Mouse (Mus musculus) adrenal gland, postnatal 36 days (tissue): ENCODE measurements at regions not wholly inside any gene's neighbourhood (a gene's known extent, or its start where the extent isn't known, plus 50 kb on each side); places are given as distances from the start of the nearest gene placed in this dataset.

Source experiments
- DNase-seq, 2 experiments: peaks; one replicate each; pipeline ENCODE4 v3.0.0; 2021; ENCODE audit warnings: mixed read lengths in 1 of 2

GRCm38 (mm10) chrX:161487691-161488090 lies 200.4 kb downstream of the Gm15262 start:
- DNase-seq = peak; percentile 0 to 31

DNA sequence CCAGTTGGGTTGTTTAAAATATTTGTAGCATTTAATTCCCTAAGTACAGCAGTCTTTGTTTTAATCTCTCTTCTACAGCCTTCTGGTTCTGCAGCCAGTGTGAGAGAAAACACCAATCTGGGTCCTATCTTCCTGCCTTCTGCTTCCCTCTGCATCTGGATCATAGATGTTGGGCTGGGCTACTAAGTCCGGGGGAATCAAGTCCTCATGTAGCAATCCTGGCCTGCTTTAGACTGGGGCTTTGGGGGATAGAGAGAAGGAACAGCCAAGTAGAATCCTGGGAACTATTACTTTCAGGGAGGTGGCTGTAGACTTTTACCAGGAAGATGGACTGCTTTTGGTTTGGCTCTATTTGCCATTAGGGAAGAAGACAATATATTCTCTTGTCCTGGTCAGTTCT lies 205.5 kb upstream of the Rai2 start:
- no peak for DNase-seq

DNA sequence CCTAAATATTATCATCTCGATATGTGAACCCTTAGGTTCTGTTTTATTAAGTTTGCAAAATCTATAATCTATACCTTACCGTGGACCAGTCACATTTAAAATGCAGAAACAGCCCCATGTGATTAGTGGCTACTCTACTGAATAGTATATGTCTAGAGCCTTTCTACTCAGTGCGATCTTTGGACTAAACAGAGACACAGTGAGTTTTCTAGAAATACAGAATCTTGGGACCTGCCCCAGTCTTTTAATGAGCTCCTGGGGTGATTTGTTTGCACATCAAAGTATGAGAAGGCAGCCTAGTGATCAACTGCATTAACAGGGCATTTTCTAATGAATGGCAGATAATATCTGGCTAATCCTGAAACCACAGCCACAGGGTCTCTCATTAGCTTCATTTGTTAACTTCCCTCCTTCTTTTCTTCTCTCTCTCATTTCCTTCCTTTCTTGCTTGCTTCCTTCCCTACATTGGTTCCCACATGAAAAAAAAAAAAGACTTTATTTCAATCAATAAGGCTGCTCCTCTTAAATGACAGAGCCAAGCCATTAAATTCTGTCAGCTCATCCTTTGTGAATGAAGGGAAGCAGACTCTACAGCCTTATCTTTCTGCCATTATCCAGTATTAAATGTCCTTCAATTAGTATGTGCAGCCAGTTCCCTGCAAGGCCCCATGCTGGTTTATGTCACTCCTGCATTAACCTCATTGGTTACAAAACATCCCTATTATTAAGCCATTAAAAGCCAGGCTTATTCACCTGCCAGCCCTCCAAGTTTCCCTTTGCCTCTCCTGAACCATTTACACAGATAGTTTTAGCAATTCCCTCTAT lies 193.2 kb upstream of the Rai2 start:
- no peak for DNase-seq

GRCm38 (mm10) chrX:161524257-161524646 lies 192.6 kb upstream of the Rai2 start:
- DNase-seq = no peak

GRCm38 (mm10) chrX:161537290-161537689 lies 179.6 kb upstream of the Rai2 start:
- no peak for DNase-seq

- DNase-seq = no peak
Measured at GRCm38 (mm10) chrX:161556896-161557295, 160.0 kb upstream of the Rai2 start.

GRCm38 (mm10) chrX:161558511-161558910 lies 158.4 kb upstream of the Rai2 start:
- no peak for DNase-seq

DNA sequence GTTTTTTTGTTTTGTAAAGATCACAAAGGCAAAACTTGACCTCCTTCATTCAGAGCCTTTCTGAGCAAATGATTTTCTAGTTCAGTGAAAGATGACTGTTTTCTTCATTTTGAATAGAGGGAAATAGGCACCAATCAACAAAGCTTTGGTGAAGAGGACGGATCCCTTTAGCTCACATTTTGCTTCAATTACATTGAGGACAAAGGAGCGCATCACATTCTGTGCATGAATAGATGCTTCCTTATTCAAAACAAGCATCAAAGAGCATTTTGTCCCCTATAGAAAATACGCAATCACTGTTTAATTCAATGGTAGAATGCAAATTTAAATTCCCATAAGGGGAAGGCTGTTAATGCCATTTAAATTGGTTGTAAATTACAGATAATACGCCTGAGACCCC lies 150.4 kb upstream of the Rai2 start:
- no peak for DNase-seq

GRCm38 (mm10) chrX:161582019-161582659 lies 134.7 kb upstream of the Rai2 start:
- DNase-seq = peak in 1 of 2 experiments; percentile 4

DNA sequence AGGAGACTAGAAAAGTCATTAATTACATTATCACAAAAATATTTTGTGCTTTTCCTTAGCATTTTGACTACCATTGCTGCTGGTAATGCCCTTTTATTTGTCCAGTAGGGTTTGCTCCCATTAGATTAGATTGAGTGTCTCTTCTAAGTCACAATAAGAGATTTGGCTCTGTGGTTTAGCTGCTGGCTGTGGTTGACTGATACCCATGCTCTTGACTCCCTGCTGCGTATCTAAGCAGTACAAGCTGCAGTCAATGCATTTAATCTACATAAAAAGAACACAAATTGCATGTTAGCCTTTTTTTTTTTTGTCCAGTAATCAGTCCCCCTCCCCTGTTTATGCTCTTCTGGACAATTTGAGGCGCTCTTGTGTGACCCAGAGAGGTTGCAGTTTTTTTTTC lies 133.0 kb upstream of the Rai2 start:
- DNase-seq = no peak

GRCm38 (mm10) chrX:161633869-161634268 lies 83.0 kb upstream of the Rai2 start:
- no peak for DNase-seq

DNA sequence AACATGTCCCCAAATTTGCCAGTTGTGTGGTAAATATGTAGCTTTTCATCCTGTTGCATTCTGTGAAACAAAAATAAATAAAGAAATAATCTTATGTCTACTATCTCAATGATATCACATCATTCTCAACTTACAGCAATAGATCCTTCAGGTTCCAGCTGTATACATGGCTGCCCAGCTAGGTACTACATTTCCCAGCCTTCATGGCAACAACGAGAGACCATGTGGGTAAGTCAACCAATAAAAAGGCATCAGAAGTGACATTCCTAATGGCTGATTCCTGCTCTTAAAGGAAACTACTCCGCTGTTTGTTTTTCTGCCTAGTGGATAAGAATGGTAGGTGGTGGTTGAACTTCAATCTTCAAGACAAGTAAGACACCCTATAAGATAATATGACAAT lies 82.5 kb upstream of the Rai2 start:
- no peak for DNase-seq

DNA sequence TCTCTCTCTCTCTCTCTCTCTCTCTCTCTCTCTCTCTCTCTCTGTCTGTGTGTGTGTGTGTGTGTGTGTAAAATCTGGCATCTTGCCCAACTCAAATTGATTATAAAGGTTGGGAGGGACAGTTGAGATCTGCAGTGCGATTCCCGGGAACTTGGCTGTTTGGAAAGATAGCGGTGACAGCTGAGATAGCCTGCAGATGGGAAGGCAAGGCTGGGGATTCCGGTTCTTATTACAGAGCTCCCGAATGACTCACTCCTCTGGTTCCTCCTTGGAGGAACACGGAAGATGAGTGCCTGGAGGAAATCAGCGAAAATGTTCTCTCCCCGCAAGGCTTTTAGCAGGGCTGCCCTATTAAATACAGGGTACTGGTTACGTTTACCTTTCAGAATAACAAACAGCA lies 81.2 kb upstream of the Rai2 start:
- DNase-seq = no peak

DNA sequence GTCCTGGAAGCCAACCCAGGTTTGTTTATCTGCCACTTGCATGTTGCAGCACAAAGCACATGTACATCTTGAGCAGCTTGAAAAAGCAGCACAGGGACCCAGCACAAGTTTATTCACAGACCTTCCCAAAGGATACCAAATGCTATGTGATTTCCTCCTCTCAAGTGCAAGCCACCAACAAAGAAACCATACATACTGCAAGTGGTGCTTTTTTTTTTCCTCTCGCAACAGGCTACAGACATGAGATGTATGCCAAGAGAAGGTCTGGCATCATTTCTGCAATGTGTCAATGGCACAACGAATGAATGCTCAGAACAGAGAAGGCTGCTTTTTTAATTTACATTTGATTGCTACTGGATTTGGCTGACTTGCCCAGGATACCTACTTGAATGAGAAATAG lies 63.8 kb upstream of the Rai2 start:
- DNase-seq = no peak

GRCm38 (mm10) chrX:161660106-161660505 lies 56.8 kb upstream of the Rai2 start:
- peak in 1 of 2 experiments; percentile 7 for DNase-seq

DNA sequence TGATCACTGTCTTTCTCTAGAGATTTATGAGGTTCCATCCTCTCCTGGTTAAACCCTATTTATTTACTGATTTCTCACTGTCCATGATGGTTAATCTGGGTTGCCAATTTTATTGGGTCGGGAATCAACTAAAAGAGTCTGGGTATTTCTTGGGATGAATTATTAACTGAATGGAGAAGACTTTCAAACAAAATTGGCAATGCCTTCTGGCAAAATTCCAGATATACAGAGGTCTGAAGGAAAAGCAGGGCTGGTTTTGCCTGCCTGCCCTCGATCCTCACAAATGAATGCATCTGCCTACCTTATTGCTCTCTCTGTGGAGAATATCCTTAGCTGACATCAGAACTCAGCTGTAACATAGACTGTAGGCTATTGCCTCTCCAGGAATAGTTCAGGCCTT lies 54.9 kb upstream of the Rai2 start:
- DNase-seq = no peak
